ENCODE assay signal across 7 mouse cellular contexts in the genomic region with DNA sequence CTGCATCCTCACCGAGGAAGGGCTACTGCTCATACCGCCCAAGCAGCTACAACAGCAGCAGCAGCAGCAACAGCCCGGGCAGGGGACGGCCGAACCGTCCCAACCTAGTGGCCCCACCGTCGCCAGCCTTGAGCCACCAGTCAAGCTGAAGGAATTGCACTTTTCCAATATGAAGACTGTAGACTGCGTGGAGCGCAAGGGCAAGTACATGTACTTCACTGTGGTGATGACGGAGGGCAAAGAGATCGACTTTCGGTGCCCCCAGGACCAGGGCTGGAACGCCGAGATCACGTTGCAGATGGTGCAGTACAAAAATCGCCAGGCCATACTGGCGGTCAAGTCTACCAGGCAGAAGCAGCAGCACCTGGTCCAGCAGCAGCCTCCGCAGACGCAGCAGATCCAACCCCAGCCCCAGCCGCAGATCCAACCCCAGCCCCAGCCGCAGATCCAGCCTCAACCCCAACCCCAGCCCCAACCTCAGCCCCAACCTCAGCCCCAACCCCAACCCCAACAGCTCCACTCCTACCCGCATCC. TPM values are rescaled to one million over a fixed set of nuclear protein-coding genes. Genes with fewer than 3 reads are reported as not detected.
A peak's percentile ranks its signal among the peaks of the same experiment; 100 is the strongest.
DNase-seq lines count a peak whose midpoint lies in the region; ATAC-seq and TF ChIP-seq lines count a peak whose summit lies in the region.

No protein-coding gene starts in this region.

- peak overlapping the region; percentile 96 for H3K27ac ChIP-seq in lung, embryonic 14.5 days (ENCODE audit: low read depth)
- peak overlapping the region; percentile 93 for H3K27ac ChIP-seq in forebrain, embryonic 10.5 days
- peak overlapping the region; percentile 89 for H3K27ac ChIP-seq in hindbrain, postnatal 0 days

- no peak for TF ChIP-seq CTCF in lung, embryonic 14.5 days (IDR thresholded peaks at IDR 0.05; ENCODE audit: low read depth)
- TF ChIP-seq CTCF in hindbrain, postnatal 0 days (IDR thresholded peaks at IDR 0.05; ENCODE audit: low read depth): no peak

- H3K27me3 ChIP-seq in lung, embryonic 14.5 days (ENCODE audit: insufficient read depth, low read length): no peaks in the 10 kb centered on the region
- H3K27me3 ChIP-seq in forebrain, embryonic 10.5 days (ENCODE audit: poor library complexity, severe bottlenecking): peaks cover 21% of the 10 kb centered on the region; the same call in 1 of the 2 replicates
- H3K27me3 ChIP-seq in hindbrain, postnatal 0 days (ENCODE audit: insufficient read depth, low read length): no peaks in the 10 kb centered on the region

- peak overlapping the region; percentile 91 for H3K4me3 ChIP-seq in lung, embryonic 14.5 days (ENCODE audit: low read depth, low read length)
- peak overlapping the region; percentile 86 for H3K4me3 ChIP-seq in forebrain, embryonic 10.5 days
- peak overlapping the region; percentile 78 for H3K4me3 ChIP-seq in hindbrain, postnatal 0 days (ENCODE audit: low read length)

- ATAC-seq in lung, embryonic 14.5 days (ENCODE audit: insufficient read depth): peak; percentile 13
- peak; percentile 19 for ATAC-seq in activated CD4-positive, CD25-positive, alpha-beta regulatory T cell, adult 4 months
- peak; percentile 50 for ATAC-seq in hindbrain, postnatal 0 days

- H3K4me1 ChIP-seq in lung, embryonic 14.5 days (ENCODE audit: insufficient read depth): peaks cover 25% of the 10 kb centered on the region
- H3K4me1 ChIP-seq in forebrain, embryonic 10.5 days: peaks cover 68% of the 10 kb centered on the region
- H3K4me1 ChIP-seq in hindbrain, postnatal 0 days (ENCODE audit: insufficient read depth, low read length): no peaks in the 10 kb centered on the region

- no peak for DNase-seq in lung, embryonic 14.5 days
- DNase-seq in lung, postnatal 25 days (ENCODE audit: low spot score): no peak
- DNase-seq in forebrain, embryonic 10.5 days (ENCODE audit: extremely low spot score, low spot score): peak; percentile 60
- DNase-seq in hindbrain, postnatal 0 days (ENCODE audit: low spot score): no peak
- peak; percentile 28 for DNase-seq in lung, postnatal 36 days
- no peak for DNase-seq in Muller cell, postnatal 12 days (ENCODE audit: inconsistent ontology term)

- no peaks in the 10 kb centered on the region for H3K9me3 ChIP-seq in lung, embryonic 14.5 days (ENCODE audit: low read depth, low read length)
- H3K9me3 ChIP-seq in forebrain, embryonic 10.5 days: no peaks in the 10 kb centered on the region
- no peaks in the 10 kb centered on the region for H3K9me3 ChIP-seq in hindbrain, postnatal 0 days (ENCODE audit: low read length)

- peak overlapping the region; percentile 83 for H3K4me2 ChIP-seq in lung, embryonic 14.5 days
- peak overlapping the region; percentile 83 for H3K4me2 ChIP-seq in hindbrain, postnatal 0 days (ENCODE audit: low read depth, low read length)

- peak overlapping the region; percentile 95 for H3K9ac ChIP-seq in lung, embryonic 14.5 days
- peak overlapping the region; percentile 87 for H3K9ac ChIP-seq in hindbrain, postnatal 0 days (replicated peaks; ENCODE audit: low read length)

- under 1% methylated on average over 23 of the region's 23 CpGs for WGBS in lung, embryonic 14.5 days
- WGBS in forebrain, embryonic 10.5 days: under 1% methylated on average over 22 of the region's 23 CpGs
- WGBS in hindbrain, postnatal 0 days: under 1% methylated on average over 23 of the region's 23 CpGs

- H3K36me3 ChIP-seq in lung, embryonic 14.5 days (ENCODE audit: insufficient read depth): peaks cover 17% of the 10 kb centered on the region; the same call in 1 of the 2 replicates
- no peaks in the 10 kb centered on the region for H3K36me3 ChIP-seq in forebrain, embryonic 10.5 days (replicated peaks)
- no peaks in the 10 kb centered on the region for H3K36me3 ChIP-seq in hindbrain, postnatal 0 days (ENCODE audit: insufficient read depth, low read length)

RNA-seq across cellular contexts. Expression of gene Phlda1, which starts 0.9 kb away (rescaled TPM):
- polyA plus RNA-seq in lung, embryonic 14.5 days (2014; fragmentation: Nextera tagmentation; extraction: Ambion mirVana): 134 and 137 TPM in 2 replicates
- polyA plus RNA-seq in activated CD4-positive, CD25-positive, alpha-beta regulatory T cell, adult 4 months (2017; shearing (Covaris generic)): 1 to 10 TPM; 4.9 to 5.6 TPM
- 12.7 and 15.0 TPM in 2 replicates for polyA plus RNA-seq in forebrain, embryonic 10.5 days (2016; fragmentation: Nextera tagmentation; extraction: Ambion mirVana)
- total RNA-seq in hindbrain, postnatal 0 days (2014; rRNA removed): 7.0 and 8.4 TPM in 2 replicates
- polyA plus RNA-seq in hindbrain, postnatal 0 days (2015; fragmentation: Nextera tagmentation; extraction: Ambion mirVana): 36.2 and 39.4 TPM in 2 replicates

RNA-seq across cellular contexts. Expression of gene Nap1l1, which starts 34.0 kb away (rescaled TPM):
- 301 and 316 TPM in 2 replicates for polyA plus RNA-seq in lung, embryonic 14.5 days (2014; fragmentation: Nextera tagmentation; extraction: Ambion mirVana)
- polyA plus RNA-seq in activated CD4-positive, CD25-positive, alpha-beta regulatory T cell, adult 4 months (2017; shearing (Covaris generic)): 100 to 1,000 TPM; 155 to 159 TPM
- 418 and 443 TPM in 2 replicates for polyA plus RNA-seq in forebrain, embryonic 10.5 days (2016; fragmentation: Nextera tagmentation; extraction: Ambion mirVana)
- total RNA-seq in hindbrain, postnatal 0 days (2014; rRNA removed): 45.4 and 48.7 TPM in 2 replicates
- 174 and 197 TPM in 2 replicates for polyA plus RNA-seq in hindbrain, postnatal 0 days (2015; fragmentation: Nextera tagmentation; extraction: Ambion mirVana)

Comparison
In these comparisons a context has a peak if more than half of its experiments do, and no peak if none do; other contexts are left out.
1. DNase-seq: peak in forebrain, embryonic 10.5 days (single experiment) and lung, postnatal 36 days (single experiment); none in lung, embryonic 14.5 days (single experiment), lung, postnatal 25 days (single experiment), hindbrain, postnatal 0 days (single experiment) and Muller cell, postnatal 12 days (single experiment).
2. Peak in every context shown above with its lines, with median percentiles within 50 percentile points of each other: ATAC-seq, H3K27ac ChIP-seq and H3K4me3 ChIP-seq.